Mouse (Mus musculus) heart, embryonic 10.5 days (tissue): ENCODE results near the gene Tfpi2. TPM values are rescaled to one million over a fixed set of nuclear protein-coding genes. Genes with fewer than 3 reads are reported as not detected.

Experiments used
- DNase-seq: peaks from one replicate; pipeline ENCODE4 v3.0.0-alpha.2; 2017; ENCODE audit warnings: low spot score
- H3K27ac ChIP-seq: fragments of 300-500 bp; sonication (generic); 2 replicates; pipeline ENCODE4 v1.5.1; 2016; ENCODE audit warnings: mild to moderate bottlenecking
- H3K27me3 ChIP-seq: fragments of 300-500 bp; sonication (generic); 2 replicates; pipeline ENCODE4 v1.6.1; 2016; ENCODE audit warnings: mild to moderate bottlenecking; ENCODE audit not compliant: poor library complexity, insufficient read depth, severe bottlenecking
- H3K36me3 ChIP-seq: fragments of 300-500 bp; sonication (generic); 2 replicates; pipeline ENCODE4 v1.6.1; 2016; ENCODE audit warnings: mild to moderate bottlenecking, moderate library complexity
- H3K4me1 ChIP-seq: fragments of 300-500 bp; sonication (generic); 2 replicates; pipeline ENCODE4 v1.6.1; 2016; ENCODE audit warnings: mild to moderate bottlenecking
- H3K4me3 ChIP-seq: fragments of 300-500 bp; sonication (generic); 2 replicates; pipeline ENCODE4 v1.5.1; 2016; ENCODE audit warnings: mild to moderate bottlenecking, moderate library complexity
- H3K9me3 ChIP-seq: fragments of 300-500 bp; sonication (generic); 2 replicates; pipeline ENCODE4 v1.6.1; 2016; ENCODE audit warnings: mild to moderate bottlenecking, moderate library complexity
- WGBS: fragments of 180-500 bp; shearing (Covaris S2); methylation state at CpG from one replicate; pipeline ENCODE4 v1.1.7; 2016; 5-methylcytosine and 5-hydroxymethylcytosine counted together
- polyA plus RNA-seq: library from polyadenylated mRNA; unstranded; fragments of >200 nt; fragmentation: Nextera tagmentation; extraction: Ambion mirVana; gene quantifications from 2 replicates; pipeline ENCODE4 v1.2.1, GENCODE M21; 2016

Tfpi2 gene
- polyA plus RNA-seq = 3.0 and 3.9 TPM in 2 replicates

DNA sequence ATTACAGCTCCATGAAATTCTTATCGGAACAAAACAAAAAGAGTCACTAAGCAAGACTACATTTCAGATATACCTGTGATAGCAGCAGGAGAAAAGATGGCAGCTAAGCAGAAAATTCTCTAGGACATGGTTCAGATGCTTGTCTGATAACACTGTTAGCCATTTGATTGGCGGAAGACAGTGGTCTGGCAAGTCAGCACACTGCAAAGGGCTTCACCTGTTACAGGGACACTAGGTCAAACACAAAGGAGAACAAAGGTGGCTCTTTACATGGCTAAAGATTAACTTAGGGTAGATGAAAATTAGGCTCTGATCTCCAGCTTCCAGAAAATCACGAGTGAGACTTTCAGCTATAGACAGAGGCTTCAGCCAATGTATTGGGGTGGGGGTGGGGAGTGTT, at the start of gene Tfpi2:
Tfpi2 (minus strand) TSS at position 170 of the 400 bp plus-strand sequence.
- no peak within 1 kb of the TSS for H3K4me3 ChIP-seq

GRCm38 (mm10) chr6:4030956-4031355, 42.2 kb upstream of the Tfpi2 start:
- Histone ChIP-seq H3K4me3 (no peak overlapping the region), H3K4me1 (no peaks in the 10 kb centered on the region), H3K27me3 (no peaks in the 10 kb centered on the region), H3K9me3 (no peaks in the 10 kb centered on the region), H3K27ac (no peak overlapping the region), H3K36me3 (no peaks in the 10 kb centered on the region)
- no peak for DNase-seq
- 74% methylated on average over 3 of the region's 3 CpGs for WGBS

More for the DNA sequence above, at the start of gene Tfpi2:
- 76% methylated on average over 3 of the region's 3 CpGs for WGBS
- Histone ChIP-seq H3K36me3 (no peaks in the 10 kb centered on the region), H3K27ac (no peak within 1 kb of the TSS), H3K4me1 (no peaks in the 10 kb centered on the region), H3K9me3 (no peaks in the 10 kb centered on the region), H3K27me3 (no peaks in the 10 kb centered on the region)
- DNase-seq = no peak

- Histone ChIP-seq H3K4me1 (no peaks in the 10 kb centered on the region), H3K27ac (no peak overlapping the region), H3K27me3 (no peaks in the 10 kb centered on the region), H3K9me3 (no peaks in the 10 kb centered on the region), H3K36me3 (no peaks in the 10 kb centered on the region), H3K4me3 (no peak overlapping the region)
- no peak for DNase-seq
- 58% methylated on average over 2 of the region's 2 CpGs for WGBS
Observed at GRCm38 (mm10) chr6:4026367-4026766, 37.6 kb upstream of the Tfpi2 start.

DNA sequence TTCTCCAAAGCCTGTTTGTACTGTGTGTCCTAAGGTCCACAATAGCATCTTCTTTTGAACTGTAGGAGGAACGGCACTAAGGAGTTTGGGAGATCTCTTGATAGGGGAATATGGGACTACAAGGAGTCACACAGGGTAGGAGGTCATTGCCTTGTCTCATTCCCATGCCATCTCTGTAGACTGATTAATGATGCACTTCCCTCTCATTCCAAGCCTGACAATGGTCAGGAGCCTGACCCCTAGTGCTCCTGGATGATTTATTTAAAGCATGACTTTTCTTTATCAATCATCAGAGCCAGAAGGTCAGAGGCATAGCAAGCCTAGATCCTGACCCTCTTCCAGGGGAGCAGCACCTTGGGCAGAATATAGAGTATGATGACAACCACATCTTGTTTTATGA, 33.9 kb upstream of the Tfpi2 start:
- H3K36me3 ChIP-seq = no peaks in the 10 kb centered on the region
- no peaks in the 10 kb centered on the region for H3K27me3 ChIP-seq
- no peak for DNase-seq
- WGBS = 55% methylated on average over 1 of the region's 1 CpGs
- H3K4me3 ChIP-seq = no peak overlapping the region
- no peaks in the 10 kb centered on the region for H3K9me3 ChIP-seq
- no peaks in the 10 kb centered on the region for H3K4me1 ChIP-seq
- H3K27ac ChIP-seq = no peak overlapping the region

- H3K27me3 ChIP-seq = no peaks in the 10 kb centered on the region
- 0 out of 2 replicates have a peak, but pooled peaks cover 8% of the 10 kb centered on the region for H3K4me1 ChIP-seq
- no peak overlapping the region for H3K4me3 ChIP-seq
- H3K36me3 ChIP-seq = no peaks in the 10 kb centered on the region
- H3K27ac ChIP-seq = no peak overlapping the region
- no peak for DNase-seq
- no peaks in the 10 kb centered on the region for H3K9me3 ChIP-seq
Observed at GRCm38 (mm10) chr6:4009548-4009947, 20.8 kb upstream of the Tfpi2 start.

DNA sequence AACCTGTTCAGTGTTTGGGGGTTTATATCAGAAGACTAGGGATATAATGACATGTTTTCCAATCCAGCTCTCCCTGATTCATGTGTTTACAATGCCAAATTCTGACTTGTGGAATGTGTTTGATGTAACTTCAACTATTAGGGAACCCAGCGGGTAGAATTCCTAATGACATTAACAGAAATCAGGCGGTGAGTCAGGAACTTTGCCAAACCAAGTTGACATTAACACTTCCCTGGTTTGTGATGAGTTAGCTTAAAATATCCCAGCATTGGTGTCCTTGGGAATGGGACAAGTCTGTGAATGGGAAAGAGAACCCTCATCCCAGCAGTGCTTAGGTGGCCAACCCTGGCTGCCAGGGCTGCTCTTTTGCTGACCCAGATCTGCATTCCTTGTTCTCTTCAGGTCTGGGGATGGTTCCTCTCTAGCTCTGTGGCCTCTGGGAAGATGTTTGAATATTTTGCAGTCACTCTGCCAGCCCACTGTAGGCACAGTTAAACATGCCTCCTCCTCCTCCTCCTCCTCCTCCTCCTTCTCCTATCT, 19.9 kb upstream of the Tfpi2 start:
- no peaks in the 10 kb centered on the region for H3K9me3 ChIP-seq
- 56% methylated on average over 2 of the region's 2 CpGs for WGBS
- no peaks in the 10 kb centered on the region for H3K36me3 ChIP-seq
- H3K4me3 ChIP-seq = no peak overlapping the region
- 0 out of 2 replicates have a peak, but pooled peaks cover 11% of the 10 kb centered on the region for H3K4me1 ChIP-seq
- no peaks in the 10 kb centered on the region for H3K27me3 ChIP-seq
- no peak overlapping the region for H3K27ac ChIP-seq
- DNase-seq = no peak

DNA sequence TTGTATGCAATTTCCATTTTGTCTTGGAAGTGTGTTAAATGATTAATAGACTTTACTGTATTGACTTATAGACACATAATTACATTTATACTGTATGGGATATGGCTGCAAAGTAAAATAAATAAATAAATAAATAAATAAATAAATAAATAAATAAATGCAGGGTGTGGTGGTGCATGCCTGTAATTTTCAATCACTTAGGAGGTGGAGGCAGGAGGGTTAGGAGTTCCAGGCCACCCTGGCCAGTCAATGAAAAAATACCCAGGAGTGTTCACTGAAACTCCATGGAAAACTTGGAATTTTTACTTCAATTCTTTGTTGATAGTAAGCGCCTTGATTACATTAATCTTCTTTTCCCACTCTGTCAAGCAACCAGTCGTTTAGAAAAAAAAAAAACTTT, 16.1 kb upstream of the Tfpi2 start:
- no peak for DNase-seq
- no peaks in the 10 kb centered on the region for H3K27me3 ChIP-seq
- H3K4me3 ChIP-seq = peak overlapping the region; percentile 70
- H3K36me3 ChIP-seq = no peaks in the 10 kb centered on the region
- H3K9me3 ChIP-seq = no peaks in the 10 kb centered on the region
- H3K4me1 ChIP-seq = 0 out of 2 replicates have a peak, but pooled peaks cover 11% of the 10 kb centered on the region
- 65% methylated on average over 2 of the region's 2 CpGs for WGBS
- peak overlapping the region; percentile 94; the same call in 1 of the 2 replicates for H3K27ac ChIP-seq

DNA sequence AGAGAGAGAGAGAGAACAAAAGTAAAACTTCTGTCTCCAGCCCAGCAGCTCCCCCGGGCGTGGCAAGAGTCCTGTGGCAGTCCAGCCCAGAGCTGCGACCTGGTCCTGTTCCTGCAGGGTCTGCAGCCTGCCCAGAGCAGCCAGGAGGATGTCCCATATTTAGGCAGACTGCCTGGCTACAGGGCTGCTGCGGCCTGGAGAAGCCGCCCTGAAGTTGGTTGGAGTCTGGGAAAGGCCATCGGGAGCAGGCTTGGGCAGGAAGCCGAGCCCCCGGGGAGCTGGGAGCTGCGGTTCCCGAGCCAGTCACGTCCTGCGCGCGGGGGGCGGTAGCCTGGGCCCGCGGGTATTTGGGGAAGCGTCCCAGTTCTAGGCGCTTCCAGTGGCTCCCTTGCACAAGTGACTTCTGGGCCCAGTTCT, 15.2 kb upstream of the Tfpi2 start, which contains the start of gene Gng11:
Gng11 (plus strand) TSS at position 15 of the 417 bp plus-strand sequence.
- H3K4me3 ChIP-seq = peak within 1 kb of the TSS; percentile 70
- no peaks in the 10 kb centered on the region for H3K27me3 ChIP-seq
- H3K9me3 ChIP-seq = no peaks in the 10 kb centered on the region
- peak within 1 kb of the TSS; percentile 94 for H3K27ac ChIP-seq
- H3K4me1 ChIP-seq = 0 out of 2 replicates have a peak, but pooled peaks cover 10% of the 10 kb centered on the region
- WGBS = under 1% methylated on average over 19 of the region's 19 CpGs
- DNase-seq = peak; percentile 84
- H3K36me3 ChIP-seq = no peaks in the 10 kb centered on the region

DNA sequence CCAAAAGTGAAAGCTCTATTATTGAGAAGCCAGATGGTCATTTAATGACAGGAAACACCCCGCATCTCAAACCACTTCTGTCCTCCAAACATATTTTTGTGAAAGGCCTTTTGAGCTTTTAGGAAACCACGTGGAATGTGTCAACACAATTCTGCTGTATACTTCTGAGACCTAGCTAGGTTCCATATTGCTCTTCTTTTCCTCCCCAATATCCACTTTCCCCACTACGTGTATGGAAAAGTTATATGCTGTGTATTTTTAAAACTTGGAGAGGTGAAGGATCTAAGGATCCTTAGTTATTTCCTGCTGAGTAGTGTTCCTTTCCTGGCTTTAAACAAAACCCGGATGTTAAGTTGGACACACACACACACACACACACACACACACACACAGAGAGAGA, 14.7 kb upstream of the Tfpi2 start:
- 0 out of 2 replicates have a peak, but pooled peaks cover 7% of the 10 kb centered on the region for H3K4me1 ChIP-seq
- no peak for DNase-seq
- H3K27ac ChIP-seq = peak overlapping the region; percentile 94
- no peaks in the 10 kb centered on the region for H3K36me3 ChIP-seq
- WGBS = 43% methylated on average over 4 of the region's 4 CpGs
- no peaks in the 10 kb centered on the region for H3K27me3 ChIP-seq
- H3K4me3 ChIP-seq = peak overlapping the region; percentile 70
- H3K9me3 ChIP-seq = no peaks in the 10 kb centered on the region

GRCm38 (mm10) chr6:4000716-4001115, 12.0 kb upstream of the Tfpi2 start:
- no peak overlapping the region for H3K4me3 ChIP-seq
- H3K4me1 ChIP-seq = 0 out of 2 replicates have a peak, but pooled peaks cover 7% of the 10 kb centered on the region
- no peaks in the 10 kb centered on the region for H3K27me3 ChIP-seq
- no peaks in the 10 kb centered on the region for H3K36me3 ChIP-seq
- DNase-seq = no peak
- H3K9me3 ChIP-seq = no peaks in the 10 kb centered on the region
- 71% methylated on average over 3 of the region's 3 CpGs for WGBS
- H3K27ac ChIP-seq = no peak overlapping the region

DNA sequence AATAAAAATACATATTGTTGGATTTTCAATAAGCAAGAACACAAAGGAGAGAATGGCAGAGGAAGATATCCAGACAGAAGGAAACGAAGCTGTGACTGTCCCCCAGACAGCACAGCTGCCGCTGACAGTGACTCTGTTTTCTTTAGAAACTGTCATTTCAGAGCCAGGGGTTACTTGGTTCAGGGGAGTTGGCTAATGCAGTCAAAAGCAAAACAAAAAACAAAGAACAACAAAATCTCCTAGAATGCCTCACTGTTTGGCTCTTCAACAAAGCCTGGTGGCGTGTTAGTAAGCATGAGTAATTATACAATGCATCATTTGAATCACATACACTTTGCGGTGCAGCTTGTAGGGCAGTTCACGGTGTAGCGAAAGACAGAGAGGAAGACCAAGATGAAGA, 10.6 kb upstream of the Tfpi2 start:
- no peaks in the 10 kb centered on the region for H3K9me3 ChIP-seq

DNA sequence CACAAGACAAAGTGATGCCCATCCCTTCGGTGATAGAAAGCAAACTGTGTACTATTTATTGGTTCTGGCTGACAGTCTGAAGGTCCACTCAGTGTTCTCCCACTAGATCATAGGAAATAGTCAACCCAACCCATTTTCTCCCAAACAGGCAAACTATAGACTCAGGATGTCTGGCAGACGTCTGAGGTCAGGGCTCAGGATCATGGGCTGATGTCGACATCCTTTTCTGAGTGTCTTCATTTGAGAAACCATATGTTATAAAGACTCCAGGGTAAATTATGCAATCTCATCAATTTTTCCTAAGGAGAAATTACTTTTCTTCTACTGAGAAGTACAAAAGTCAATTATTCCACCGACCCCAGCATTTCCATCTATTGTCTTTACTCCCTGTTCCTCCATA, 9.4 kb upstream of the Tfpi2 start:
- no peak overlapping the region for H3K27ac ChIP-seq
- H3K4me3 ChIP-seq = no peak overlapping the region
- WGBS = 70% methylated on average over 4 of the region's 4 CpGs
- H3K27me3 ChIP-seq = no peaks in the 10 kb centered on the region
- H3K4me1 ChIP-seq = no peaks in the 10 kb centered on the region
- no peaks in the 10 kb centered on the region for H3K36me3 ChIP-seq
- DNase-seq = no peak
- no peaks in the 10 kb centered on the region for H3K9me3 ChIP-seq

More for the DNA sequence above, 10.6 kb upstream of the Tfpi2 start:
- no peaks in the 10 kb centered on the region for H3K27me3 ChIP-seq
- H3K27ac ChIP-seq = no peak overlapping the region
- 0 out of 2 replicates have a peak, but pooled peaks cover 3% of the 10 kb centered on the region for H3K4me1 ChIP-seq
- H3K4me3 ChIP-seq = no peak overlapping the region
- H3K36me3 ChIP-seq = no peaks in the 10 kb centered on the region
- DNase-seq = no peak
- 64% methylated on average over 6 of the region's 6 CpGs for WGBS

DNA sequence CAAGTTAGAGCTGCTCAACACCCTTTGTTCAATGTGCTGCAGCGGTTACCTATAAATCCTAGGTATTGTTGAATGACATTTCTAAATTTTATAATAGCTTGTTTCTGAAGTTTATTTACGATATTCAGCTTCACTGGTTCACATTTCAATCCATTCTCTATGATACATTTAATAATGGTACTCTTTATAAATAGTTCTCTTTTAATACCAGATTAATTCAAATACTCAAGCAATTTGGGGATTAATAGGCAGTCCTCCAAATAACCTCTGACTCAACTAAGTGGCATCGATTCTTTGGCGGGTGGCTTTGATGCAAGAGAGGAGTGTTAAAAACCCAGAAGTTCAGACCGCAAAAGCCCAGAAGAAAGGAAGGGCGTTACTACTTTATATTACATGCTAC, 4.8 kb upstream of the Tfpi2 start, which contains the start of gene Gngt1:
Gngt1 (plus strand) TSS at position 301 of the 400 bp plus-strand sequence.
- H3K9me3 ChIP-seq = no peaks in the 10 kb centered on the region
- 79% methylated on average over 6 of the region's 6 CpGs for WGBS
- no peak within 1 kb of the TSS for H3K4me3 ChIP-seq
- no peak for DNase-seq
- no peaks in the 10 kb centered on the region for H3K27me3 ChIP-seq
- H3K27ac ChIP-seq = no peak within 1 kb of the TSS
- no peaks in the 10 kb centered on the region for H3K36me3 ChIP-seq
- no peaks in the 10 kb centered on the region for H3K4me1 ChIP-seq
